In genomic region chr14:20094942-20095341, GRCm38 (mm10) we compare ENCODE assay signal across 18 mouse cellular contexts.
"Had no signal": no experiment of that assay in that cellular context is flagged by ENCODE, and none has a peak within 500 bp of the region (broad histone marks: within the 10 kb centered on the region; RNA-seq: fewer than 3 reads in every experiment).

No protein-coding gene starts in this region.

- H3K27ac ChIP-seq: layer of hippocampus, adult 2 months; limb, embryonic 10.5 days; limb, embryonic 13.5 days; liver, embryonic 12.5 days; liver, embryonic 15.5 days had no signal

- H3K27me3 ChIP-seq: limb, embryonic 13.5 days; liver, embryonic 15.5 days had no signal

- H3K9me3 ChIP-seq: limb, embryonic 10.5 days; limb, embryonic 13.5 days; liver, embryonic 12.5 days; liver, embryonic 15.5 days had no signal

- H3K9ac ChIP-seq: limb, embryonic 13.5 days; liver, embryonic 12.5 days; liver, embryonic 15.5 days had no signal

- ATAC-seq: inflammation-experienced regulatory T-cells, adult 6 months; intestine, embryonic 16.5 days; liver, embryonic 12.5 days had no signal

- H3K36me3 ChIP-seq: limb, embryonic 10.5 days; limb, embryonic 13.5 days; liver, embryonic 12.5 days; liver, embryonic 15.5 days had no signal

- DNase-seq: kidney, postnatal 25 days; layer of hippocampus, adult 9-11 months; liver; lung, adult 18-20 months; lung, postnatal 10 days; lung, postnatal 4 days; midbrain, embryonic 14.5 days; thymus, adult 18-20 months; thymus, postnatal 14 days; thymus, postnatal 4 days had no signal

- H3K4me2 ChIP-seq: limb, embryonic 13.5 days; liver, embryonic 12.5 days; liver, embryonic 15.5 days; midbrain, embryonic 11.5 days had no signal

- H3K4me3 ChIP-seq: layer of hippocampus, adult 2 months; limb, embryonic 10.5 days; limb, embryonic 13.5 days; liver, embryonic 12.5 days; liver, embryonic 15.5 days had no signal

- H3K4me1 ChIP-seq: limb, embryonic 13.5 days; liver, embryonic 12.5 days; liver, embryonic 15.5 days had no signal
